Mouse (Mus musculus): ENCODE data around the gene Tgm3. TPM values are rescaled to one million over a fixed set of nuclear protein-coding genes. Genes with fewer than 3 reads are reported as not detected.

Gene Tgm3
- polyA plus RNA-seq (2015; fragmentation: Nextera tagmentation; extraction: Ambion mirVana), result 0.17 TPM in 1 of 2 replicates, not detected in the other

DNA sequence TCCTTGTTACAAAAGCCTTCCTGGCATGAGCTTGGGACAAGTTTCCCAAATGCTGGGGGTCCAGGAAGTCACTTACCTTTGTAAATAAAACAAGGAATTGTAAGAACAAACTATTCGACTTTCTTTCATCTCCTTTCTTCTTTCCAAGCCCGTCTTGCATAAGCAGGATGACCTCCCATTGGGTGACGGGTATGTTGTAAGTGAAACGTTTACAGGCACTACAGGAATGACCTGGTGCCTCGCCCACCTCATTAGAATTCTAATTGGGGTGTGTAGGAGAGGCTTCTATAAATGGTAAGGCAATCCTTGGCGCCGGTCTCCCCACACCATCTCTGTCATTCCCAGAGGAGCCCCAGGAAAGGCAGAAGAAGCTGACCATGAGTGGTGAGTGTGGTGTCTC lies at the start of gene Tgm3:
Gene Tgm3, plus strand, starts transcription at position 324 of the 400 bp plus-strand sequence.

Small RNA genes within 50 kb of the gene (microRNA-seq; reads per million reads assigned to microRNA genes)
- gene Mir6339, result 0 reads per million in 2 experiments

Other genes with a start within 250 kb of the Tgm3 start
- gene Stk35, start 211.8 kb upstream of the Tgm3 start, polyA plus RNA-seq (2015; fragmentation: Nextera tagmentation; extraction: Ambion mirVana), result 2.5 and 3.2 TPM in 2 replicates
- not detected in 2 replicates for gene Tgm6, start 100.1 kb downstream of the Tgm3 start, polyA plus RNA-seq (2015; fragmentation: Nextera tagmentation; extraction: Ambion mirVana)
- gene Snrpb, start 167.1 kb downstream of the Tgm3 start, polyA plus RNA-seq (2015; fragmentation: Nextera tagmentation; extraction: Ambion mirVana), result 276 and 308 TPM in 2 replicates
- gene Tmc2, start 182.8 kb downstream of the Tgm3 start, polyA plus RNA-seq (2015; fragmentation: Nextera tagmentation; extraction: Ambion mirVana), result not detected in 2 replicates

Data from skeletal muscle tissue, postnatal 0 days (tissue).